Mouse (Mus musculus) hindbrain, embryonic 13.5 days (tissue): Measurements from ENCODE around the gene Tcte2. TPM values are rescaled to one million over a fixed set of nuclear protein-coding genes. Genes with fewer than 3 reads are reported as not detected.
A peak's percentile ranks its signal among the peaks of the same experiment; 100 is the strongest.

ENCODE experiments used
- ATAC-seq: fragments of 200-750 bp; cut with Nextera tagmentation; 2 replicates; pipeline ENCODE4 v1.8.0; 2017; ENCODE audit warnings: moderate TSS enrichment; ENCODE audit not compliant: low FRiP score
- H3K27ac ChIP-seq: fragments of 300-500 bp; sonication (generic); 2 replicates; pipeline ENCODE4 v1.5.1; 2015; ENCODE audit warnings: inconsistent platforms, mild to moderate bottlenecking, moderate library complexity
- H3K27me3 ChIP-seq: fragments of 300-500 bp; sonication (generic); 2 replicates; pipeline ENCODE4 v1.6.1; 2015; ENCODE audit warnings: mild to moderate bottlenecking, inconsistent platforms
- H3K36me3 ChIP-seq: fragments of 300-500 bp; sonication (generic); 2 replicates; pipeline ENCODE4 v1.6.1; 2015; ENCODE audit warnings: mild to moderate bottlenecking, inconsistent platforms
- H3K4me1 ChIP-seq: fragments of 300-500 bp; sonication (generic); replicated peaks from 2 replicates; pipeline ENCODE4 v1.6.1; 2015; ENCODE audit warnings: inconsistent platforms
- H3K4me2 ChIP-seq: fragments of 300-500 bp; sonication (generic); 2 replicates; pipeline ENCODE4 v1.6.1; 2015; ENCODE audit warnings: inconsistent platforms, mild to moderate bottlenecking, moderate library complexity
- H3K4me3 ChIP-seq: fragments of 300-500 bp; sonication (generic); 2 replicates; pipeline ENCODE4 v1.5.1; 2015; ENCODE audit warnings: mild to moderate bottlenecking, inconsistent platforms
- H3K9ac ChIP-seq: fragments of 300-500 bp; sonication (generic); 2 replicates; pipeline ENCODE4 v1.6.1; 2015; ENCODE audit warnings: mild to moderate bottlenecking, inconsistent platforms
- H3K9me3 ChIP-seq: fragments of 300-500 bp; sonication (generic); 2 replicates; pipeline ENCODE4 v1.6.1; 2016; ENCODE audit warnings: inconsistent platforms
- WGBS: fragments of 180-500 bp; shearing (Covaris S2); methylation state at CpG from one replicate; pipeline ENCODE4 v1.1.7; 2015; 5-methylcytosine and 5-hydroxymethylcytosine counted together
- polyA plus RNA-seq: library from polyadenylated mRNA; unstranded; fragments of >200 nt; fragmentation: Nextera tagmentation; extraction: Ambion mirVana; gene quantifications from 2 replicates; pipeline ENCODE4 v1.2.1, GENCODE M21; 2015

Tcte2 gene
- polyA plus RNA-seq, 1 experiment from 2014 or later = 20.8 TPM

- Histone ChIP-seq H3K36me3 (no peaks in the 10 kb centered on the region), H3K27ac (no peak overlapping the region), H3K27me3 (no peaks in the 10 kb centered on the region), H3K9ac (0 out of 2 replicates have a peak overlapping the region, but pooled peaks have one; percentile 5), H3K4me3 (no peak overlapping the region), H3K4me2 (no peak overlapping the region), H3K4me1 (peaks cover 25% of the 10 kb centered on the region), H3K9me3 (no peaks in the 10 kb centered on the region)
- ATAC-seq = no peak
- WGBS = 53% methylated on average over 5 of the region's 5 CpGs
Observed at GRCm38 (mm10) chr17:13743709-13744079, 17.9 kb downstream of the Tcte2 start.

DNA sequence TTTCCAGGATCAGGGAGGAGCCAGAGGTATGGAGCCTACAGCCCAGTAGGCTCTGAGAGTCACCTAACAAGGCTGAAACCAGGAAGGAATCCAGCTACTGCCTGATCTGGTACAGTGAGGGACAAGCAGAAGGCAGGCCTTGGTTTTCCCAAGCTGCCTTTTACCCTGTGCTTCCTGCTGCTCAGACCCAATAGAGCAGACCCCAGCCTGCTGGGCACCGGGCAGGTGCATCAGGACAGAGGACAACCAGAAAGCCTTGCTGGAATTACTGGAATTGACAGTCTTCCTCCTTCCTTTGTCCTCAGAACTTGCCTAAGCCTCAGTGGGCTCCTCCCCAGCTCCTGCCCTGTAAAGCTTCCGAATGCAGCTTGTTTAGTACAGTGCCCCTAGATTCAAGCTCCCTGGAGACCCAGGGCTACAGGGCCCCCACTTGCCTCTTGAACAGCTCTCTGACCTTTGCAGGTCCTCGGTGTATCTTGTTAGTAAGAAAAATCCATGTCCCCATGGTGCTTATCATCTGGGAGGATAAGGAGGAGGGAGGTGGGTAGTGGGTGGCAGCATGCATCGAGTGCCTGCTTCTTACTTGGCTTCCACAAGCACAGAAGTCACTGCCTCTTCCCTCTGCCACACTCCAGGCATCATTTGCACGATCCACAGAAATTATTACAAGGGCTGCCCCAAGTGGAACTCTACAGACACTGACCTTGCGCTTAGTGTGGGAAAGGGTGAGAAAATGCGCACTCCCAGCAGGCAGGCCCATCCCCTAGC is 18.5 kb downstream of the Tcte2 start:
- no peak overlapping the region for H3K4me3 ChIP-seq
- H3K27me3 ChIP-seq = no peaks in the 10 kb centered on the region
- no peak overlapping the region for H3K27ac ChIP-seq
- H3K9ac ChIP-seq = 0 out of 2 replicates have a peak overlapping the region, but pooled peaks have one; percentile 5
- H3K36me3 ChIP-seq = no peaks in the 10 kb centered on the region
- H3K4me2 ChIP-seq = no peak overlapping the region
- 54% methylated on average over 7 of the region's 7 CpGs for WGBS
- peaks cover 25% of the 10 kb centered on the region for H3K4me1 ChIP-seq
- H3K9me3 ChIP-seq = no peaks in the 10 kb centered on the region
- no peak for ATAC-seq

- H3K4me1 ChIP-seq = peaks cover 30% of the 10 kb centered on the region
- H3K36me3 ChIP-seq = no peaks in the 10 kb centered on the region
- WGBS = 44% methylated on average over 2 of the region's 2 CpGs
- H3K27me3 ChIP-seq = no peaks in the 10 kb centered on the region
- H3K9me3 ChIP-seq = no peaks in the 10 kb centered on the region
- no peak overlapping the region for H3K27ac ChIP-seq
- H3K4me3 ChIP-seq = no peak overlapping the region
- no peak overlapping the region for H3K9ac ChIP-seq
- no peak overlapping the region for H3K4me2 ChIP-seq
- no peak for ATAC-seq
Observed at GRCm38 (mm10) chr17:13742334-13742733, 19.3 kb downstream of the Tcte2 start.

DNA sequence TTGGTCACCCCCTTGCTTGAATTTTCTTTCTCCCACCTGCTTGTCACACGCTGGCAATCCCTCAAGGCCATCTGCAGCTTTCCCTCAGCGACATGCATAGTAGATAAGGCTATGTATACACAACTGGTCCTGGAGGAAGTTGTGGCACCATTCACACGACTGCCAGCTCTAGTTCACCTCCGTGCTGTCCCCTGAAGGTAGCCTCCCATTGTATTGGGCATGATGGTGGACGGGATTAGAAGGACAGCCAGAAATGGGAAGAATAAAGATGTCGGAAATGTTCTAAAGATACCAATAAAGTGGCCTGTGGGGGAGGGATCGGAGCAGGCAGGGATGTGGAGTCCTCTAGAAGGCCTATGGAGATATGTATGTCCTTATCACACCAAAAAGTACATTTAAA is 20.0 kb downstream of the Tcte2 start:
- Histone ChIP-seq H3K36me3 (no peaks in the 10 kb centered on the region), H3K9me3 (no peaks in the 10 kb centered on the region), H3K27me3 (no peaks in the 10 kb centered on the region), H3K4me3 (no peak overlapping the region), H3K4me1 (peaks cover 33% of the 10 kb centered on the region), H3K4me2 (no peak overlapping the region), H3K9ac (no peak overlapping the region), H3K27ac (no peak overlapping the region)
- WGBS = 88% methylated on average over 7 of the region's 7 CpGs
- ATAC-seq = no peak

DNA sequence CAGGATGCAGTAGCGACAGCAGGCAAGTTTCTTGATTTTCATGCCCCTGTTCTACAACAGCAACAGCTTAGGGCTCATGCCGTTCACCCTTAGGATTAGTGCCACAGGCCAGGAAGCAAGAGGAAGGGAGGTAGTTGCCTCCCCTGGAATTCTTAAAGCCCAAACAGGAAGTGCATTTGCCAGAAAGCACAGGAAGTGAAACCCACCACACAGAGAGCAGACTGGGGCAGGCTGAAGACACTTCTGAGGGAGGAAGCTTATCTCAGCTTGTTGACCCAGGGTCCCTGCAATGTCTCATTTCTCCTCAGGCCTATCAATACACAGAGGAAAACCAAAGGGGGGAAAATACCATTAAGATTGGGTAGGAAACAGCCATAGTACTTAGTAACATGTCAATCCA is 20.8 kb downstream of the Tcte2 start:
- no peaks in the 10 kb centered on the region for H3K27me3 ChIP-seq
- no peak overlapping the region for H3K4me3 ChIP-seq
- H3K36me3 ChIP-seq = no peaks in the 10 kb centered on the region
- H3K4me2 ChIP-seq = no peak overlapping the region
- peaks cover 37% of the 10 kb centered on the region for H3K4me1 ChIP-seq
- H3K9me3 ChIP-seq = no peaks in the 10 kb centered on the region
- 78% methylated on average over 2 of the region's 2 CpGs for WGBS
- H3K9ac ChIP-seq = no peak overlapping the region
- no peak overlapping the region for H3K27ac ChIP-seq
- no peak for ATAC-seq

GRCm38 (mm10) chr17:13739981-13740380 is 21.6 kb downstream of the Tcte2 start:
- ATAC-seq = no peak
- no peak overlapping the region for H3K9ac ChIP-seq
- H3K27ac ChIP-seq = no peak overlapping the region
- WGBS = 82% methylated on average over 5 of the region's 5 CpGs
- H3K27me3 ChIP-seq = no peaks in the 10 kb centered on the region
- H3K4me1 ChIP-seq = peaks cover 28% of the 10 kb centered on the region
- no peak overlapping the region for H3K4me2 ChIP-seq
- no peaks in the 10 kb centered on the region for H3K9me3 ChIP-seq
- no peaks in the 10 kb centered on the region for H3K36me3 ChIP-seq
- H3K4me3 ChIP-seq = no peak overlapping the region

DNA sequence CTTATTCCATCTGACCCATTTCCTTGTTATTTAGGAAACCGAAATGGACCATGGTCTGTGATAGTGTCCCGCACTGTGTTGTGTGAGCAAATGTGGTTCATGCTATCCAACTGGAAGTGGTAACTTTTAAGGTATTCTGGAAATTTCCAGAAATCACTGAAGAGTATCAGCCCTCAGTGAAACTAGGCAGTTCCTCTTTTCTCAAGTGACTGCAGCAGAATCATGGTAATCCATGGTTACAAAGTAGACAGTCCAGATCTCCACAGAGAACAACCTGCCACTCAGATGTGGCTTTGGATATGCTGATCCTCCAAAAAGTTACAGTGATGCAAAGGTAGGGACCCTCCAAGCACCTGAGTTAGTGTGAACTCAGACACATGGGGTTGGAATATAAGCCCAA is 22.7 kb downstream of the Tcte2 start:
- no peak overlapping the region for H3K4me2 ChIP-seq
- no peaks in the 10 kb centered on the region for H3K36me3 ChIP-seq
- no peaks in the 10 kb centered on the region for H3K27me3 ChIP-seq
- no peaks in the 10 kb centered on the region for H3K9me3 ChIP-seq
- H3K9ac ChIP-seq = no peak overlapping the region
- H3K4me1 ChIP-seq = peaks cover 25% of the 10 kb centered on the region
- no peak overlapping the region for H3K27ac ChIP-seq
- H3K4me3 ChIP-seq = no peak overlapping the region
- 93% methylated on average over 2 of the region's 2 CpGs for WGBS
- ATAC-seq = no peak

DNA sequence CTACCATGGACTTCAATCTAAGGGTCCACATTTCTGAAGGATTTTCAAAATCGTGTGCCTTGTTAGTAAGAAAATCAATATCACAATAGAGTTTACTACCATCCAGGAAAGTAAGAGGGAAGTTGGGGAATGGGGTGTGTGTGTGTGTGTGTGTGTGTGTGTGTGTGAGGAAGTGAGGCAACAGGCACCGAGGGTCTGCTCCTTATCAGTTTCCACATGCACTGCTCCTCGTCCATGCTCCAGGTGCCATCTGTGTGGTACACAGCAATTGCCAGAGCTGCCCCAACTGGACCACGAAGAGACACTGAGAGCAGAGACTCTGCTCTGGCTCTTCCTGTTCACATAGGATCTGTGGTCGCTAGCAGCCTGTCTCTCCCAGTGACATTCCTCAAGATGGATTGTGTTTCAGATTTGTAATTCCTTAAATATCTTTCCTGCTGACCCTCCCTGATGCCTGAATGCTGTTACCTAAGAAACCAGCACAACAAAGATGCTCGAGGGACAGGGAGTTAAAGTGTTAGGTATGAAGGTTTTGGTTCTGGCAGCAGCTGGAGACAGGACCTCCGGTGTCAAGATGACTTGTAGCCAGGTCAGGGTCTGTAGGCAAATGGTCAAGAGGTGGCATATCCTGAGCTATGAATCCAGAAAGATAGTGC is 23.4 kb downstream of the Tcte2 start:
- no peaks in the 10 kb centered on the region for H3K27me3 ChIP-seq
- H3K4me1 ChIP-seq = peaks cover 18% of the 10 kb centered on the region
- H3K4me2 ChIP-seq = no peak overlapping the region
- H3K9me3 ChIP-seq = no peaks in the 10 kb centered on the region
- no peak overlapping the region for H3K4me3 ChIP-seq
- no peaks in the 10 kb centered on the region for H3K36me3 ChIP-seq
- ATAC-seq = no peak
- H3K9ac ChIP-seq = no peak overlapping the region
- peak overlapping the region; percentile 9 for H3K27ac ChIP-seq
- 71% methylated on average over 7 of the region's 7 CpGs for WGBS

- H3K4me1 ChIP-seq = 0 out of 2 replicates have a peak, but pooled peaks cover 13% of the 10 kb centered on the region
- no peaks in the 10 kb centered on the region for H3K36me3 ChIP-seq
- no peaks in the 10 kb centered on the region for H3K9me3 ChIP-seq
- WGBS = 66% methylated on average over 6 of the region's 6 CpGs
- no peaks in the 10 kb centered on the region for H3K27me3 ChIP-seq
- no peak overlapping the region for H3K9ac ChIP-seq
- H3K27ac ChIP-seq = 0 out of 2 replicates have a peak overlapping the region, but pooled peaks have one; percentile 9
- no peak for ATAC-seq
- no peak overlapping the region for H3K4me2 ChIP-seq
- no peak overlapping the region for H3K4me3 ChIP-seq
Observed at GRCm38 (mm10) chr17:13737336-13737735, 24.3 kb downstream of the Tcte2 start.

GRCm38 (mm10) chr17:13735803-13736282 is 25.8 kb downstream of the Tcte2 start:
- Histone ChIP-seq H3K27me3 (no peaks in the 10 kb centered on the region), H3K9me3 (no peaks in the 10 kb centered on the region), H3K36me3 (no peaks in the 10 kb centered on the region), H3K4me3 (no peak overlapping the region), H3K4me1 (peaks cover 16% of the 10 kb centered on the region; the same call in 1 of the 2 replicates), H3K27ac (no peak overlapping the region), H3K9ac (no peak overlapping the region), H3K4me2 (no peak overlapping the region)
- WGBS = 74% methylated on average over 8 of the region's 8 CpGs
- peak; percentile 52; the same call in 1 of the 2 replicates for ATAC-seq

DNA sequence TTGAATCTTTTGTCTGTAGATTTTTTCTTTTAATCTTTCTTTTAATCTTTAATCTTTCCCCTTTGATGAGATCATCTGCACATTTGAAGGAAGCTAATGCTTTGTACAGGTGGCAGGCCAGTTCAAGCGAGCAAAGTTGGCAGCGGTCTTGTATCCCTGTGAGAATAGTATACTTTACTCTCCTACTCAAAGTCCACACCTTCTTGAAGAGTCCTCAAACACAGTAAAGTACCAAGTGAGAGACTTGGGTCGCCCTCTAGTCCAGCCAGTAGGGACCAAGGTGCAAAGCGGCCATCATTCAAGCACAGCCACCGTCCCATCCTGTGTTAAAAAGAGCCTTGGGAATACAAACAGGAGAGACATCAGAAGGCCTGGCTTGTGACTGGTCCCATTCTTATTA is 26.6 kb downstream of the Tcte2 start:
- no peaks in the 10 kb centered on the region for H3K27me3 ChIP-seq
- ATAC-seq = no peak
- 92% methylated on average over 5 of the region's 5 CpGs for whole genome bisulfite sequencing
- no peaks in the 10 kb centered on the region for H3K9me3 ChIP-seq
- H3K36me3 ChIP-seq = no peaks in the 10 kb centered on the region
- H3K27ac ChIP-seq = no peak overlapping the region
- no peak overlapping the region for H3K4me3 ChIP-seq
- no peak overlapping the region for H3K9ac ChIP-seq
- no peak overlapping the region for H3K4me2 ChIP-seq
- peaks cover 16% of the 10 kb centered on the region; the same call in 1 of the 2 replicates for H3K4me1 ChIP-seq

DNA sequence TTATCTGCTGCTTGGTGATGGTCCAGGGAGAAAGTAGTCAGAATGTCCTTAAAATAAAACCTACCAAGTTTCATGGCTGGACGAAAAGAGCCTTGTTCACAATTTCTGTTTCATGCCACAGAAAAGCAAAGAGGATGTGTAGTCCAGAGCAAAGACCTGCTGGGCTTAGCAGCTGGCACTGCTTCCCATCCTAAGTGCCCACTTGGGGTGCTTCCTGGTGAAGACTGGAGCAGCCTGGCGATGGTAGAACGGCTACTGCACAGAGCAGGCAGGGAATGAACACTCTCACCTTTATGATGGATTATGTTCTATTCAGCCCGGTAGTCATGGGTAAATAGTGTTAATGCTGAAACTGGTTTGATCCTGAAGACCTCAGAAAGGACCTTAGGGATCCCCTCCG is 27.7 kb downstream of the Tcte2 start:
- Histone ChIP-seq H3K27me3 (no peaks in the 10 kb centered on the region), H3K4me1 (peaks cover 16% of the 10 kb centered on the region; the same call in 1 of the 2 replicates), H3K27ac (no peak overlapping the region), H3K4me2 (no peak overlapping the region), H3K4me3 (no peak overlapping the region), H3K36me3 (no peaks in the 10 kb centered on the region), H3K9me3 (no peaks in the 10 kb centered on the region), H3K9ac (no peak overlapping the region)
- no peak for ATAC-seq
- WGBS = 89% methylated on average over 5 of the region's 5 CpGs
